Mouse (Mus musculus) embryonic facial prominence, embryonic 11.5 days (tissue): Measurements from ENCODE around the gene Rnf103. TPM values are rescaled to one million over a fixed set of nuclear protein-coding genes. Genes with fewer than 3 reads are reported as not detected.
"Not testable (repeated sequence)": the region's sequence is repeated elsewhere in the genome, so short reads cannot be mapped to it uniquely, and the experiment has no call there.

Source experiments
- ATAC-seq: fragments of 200-750 bp; cut with Nextera tagmentation; replicated peaks from 2 replicates; pipeline ENCODE4 v1.8.0; 2017; ENCODE audit warnings: low read depth; ENCODE audit not compliant: insufficient number of reproducible peaks, low FRiP score, low TSS enrichment
- DNase-seq: peaks from one replicate; pipeline ENCODE4 v3.0.0-alpha.2; 2015; ENCODE audit warnings: low spot score
- H3K27ac ChIP-seq: fragments of 300-500 bp; sonication (generic); replicated peaks from 2 replicates; pipeline ENCODE4 v1.5.1; 2014; ENCODE audit warnings: mild to moderate bottlenecking, low read depth, low read length, control low read depth
- H3K27me3 ChIP-seq: fragments of 300-500 bp; sonication (generic); 2 replicates; pipeline ENCODE4 v1.6.1; 2014; ENCODE audit warnings: mild to moderate bottlenecking, low read length, moderate library complexity, mixed read lengths; ENCODE audit not compliant: control insufficient read depth, insufficient read depth
- H3K36me3 ChIP-seq: fragments of 300-500 bp; sonication (generic); replicated peaks from 2 replicates; pipeline ENCODE4 v1.6.1; 2014; ENCODE audit warnings: low read depth, mild to moderate bottlenecking, low read length, moderate library complexity, mixed read lengths; ENCODE audit not compliant: control insufficient read depth, insufficient read depth
- H3K4me1 ChIP-seq: fragments of 300-500 bp; sonication (generic); 2 replicates; pipeline ENCODE4 v1.6.1; 2014; ENCODE audit warnings: low read length, mixed read lengths; ENCODE audit not compliant: control insufficient read depth, insufficient read depth
- H3K4me2 ChIP-seq: fragments of 300-500 bp; sonication (generic); 2 replicates; pipeline ENCODE4 v1.6.1; 2014; ENCODE audit warnings: low read depth, mild to moderate bottlenecking, control low read depth, low read length, moderate library complexity
- H3K4me3 ChIP-seq: fragments of 300-500 bp; sonication (generic); 2 replicates; pipeline ENCODE4 v1.5.1; 2014; ENCODE audit warnings: low read depth, low read length, control low read depth
- H3K9ac ChIP-seq: fragments of 300-500 bp; sonication (generic); replicated peaks from 2 replicates; pipeline ENCODE4 v1.6.1; 2014; ENCODE audit warnings: mild to moderate bottlenecking, control low read depth, low read length
- H3K9me3 ChIP-seq: fragments of 300-500 bp; sonication (generic); replicated peaks from 2 replicates; pipeline ENCODE4 v1.6.1; 2016; ENCODE audit warnings: mild to moderate bottlenecking, low read length, inconsistent platforms, mixed read lengths; ENCODE audit not compliant: control insufficient read depth
- WGBS: fragments of 180-500 bp; shearing (Covaris S2); extraction: QIAGEN DNeasy Blood & Tissue Kit; methylation state at CpG from one replicate; pipeline ENCODE4 v1.1.7; 2014; 5-methylcytosine and 5-hydroxymethylcytosine counted together
- polyA plus RNA-seq: library from polyadenylated mRNA; unstranded; fragments of >200 nt; fragmentation: Nextera tagmentation; extraction: Ambion mirVana; gene quantifications from 2 replicates; pipeline ENCODE4 v1.2.1, GENCODE M21; 2014

Rnf103 gene
- polyA plus RNA-seq, 1 experiment from 2014 or later = 19.1 TPM

DNA sequence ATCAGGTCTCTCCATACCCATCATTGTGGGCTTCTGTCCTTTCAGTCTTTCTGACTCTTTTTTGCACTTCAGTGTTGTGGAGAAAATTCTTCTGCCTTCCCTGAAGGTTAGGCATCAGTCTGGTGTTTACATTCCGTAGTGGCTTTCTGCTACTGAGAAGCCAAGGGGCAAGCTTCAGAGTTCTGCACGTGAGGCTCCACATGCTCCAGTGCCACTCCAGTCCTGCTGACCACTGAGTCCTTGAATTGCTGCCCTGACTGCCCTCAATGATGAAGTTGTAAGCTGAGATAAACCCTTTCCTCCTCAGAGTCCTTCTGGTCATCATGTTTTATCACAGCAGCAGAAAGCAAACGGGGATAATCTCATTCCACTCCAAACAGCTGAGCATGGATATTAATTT, 24.4 kb upstream of the Rnf103 start:
- Histone ChIP-seq H3K9ac (no peak overlapping the region), H3K4me2 (no peak overlapping the region), H3K9me3 (no peaks in the 10 kb centered on the region), H3K27ac (no peak overlapping the region), H3K27me3 (no peaks in the 10 kb centered on the region), H3K4me1 (no peaks in the 10 kb centered on the region), H3K4me3 (no peak overlapping the region), H3K36me3 (no peaks in the 10 kb centered on the region)
- WGBS = 63% methylated on average over 3 of the region's 3 CpGs
- DNase-seq (no peak), ATAC-seq (no peak)

DNA sequence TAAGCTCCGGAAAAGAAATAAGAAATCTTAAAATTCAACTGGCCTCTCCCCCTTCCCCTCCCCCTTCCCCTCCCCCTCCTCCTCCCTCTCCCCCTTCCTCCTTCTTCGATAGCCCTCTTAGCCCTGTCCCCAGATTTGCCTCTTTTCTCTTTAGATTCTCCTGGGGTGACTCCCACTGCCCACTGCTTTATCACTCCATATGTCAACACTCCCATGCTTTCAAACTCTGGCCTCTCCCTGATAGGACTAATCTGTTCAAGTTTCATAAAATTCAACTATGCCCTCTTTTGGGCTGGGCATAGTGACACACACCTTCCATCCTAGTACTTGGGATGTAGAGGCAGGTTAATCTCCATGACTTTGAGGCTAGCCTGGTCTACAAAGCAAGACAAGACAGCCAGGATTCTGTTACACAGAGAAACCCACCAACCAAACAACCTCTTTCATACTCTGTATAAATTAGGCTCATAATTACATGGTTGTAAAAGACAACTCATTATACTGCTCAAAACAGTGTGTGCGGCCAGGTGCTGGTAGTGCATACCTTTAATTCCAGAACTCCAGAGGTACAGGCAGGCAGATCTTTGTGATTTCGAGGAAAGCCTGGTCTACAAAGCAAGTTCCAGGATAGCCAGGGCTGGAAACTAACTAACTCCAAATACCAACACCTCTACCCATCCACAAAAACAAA, 21.7 kb upstream of the Rnf103 start:
- Histone ChIP-seq H3K36me3 (no peaks in the 10 kb centered on the region), H3K4me2 (no peak overlapping the region), H3K27me3 (no peaks in the 10 kb centered on the region)

DNA sequence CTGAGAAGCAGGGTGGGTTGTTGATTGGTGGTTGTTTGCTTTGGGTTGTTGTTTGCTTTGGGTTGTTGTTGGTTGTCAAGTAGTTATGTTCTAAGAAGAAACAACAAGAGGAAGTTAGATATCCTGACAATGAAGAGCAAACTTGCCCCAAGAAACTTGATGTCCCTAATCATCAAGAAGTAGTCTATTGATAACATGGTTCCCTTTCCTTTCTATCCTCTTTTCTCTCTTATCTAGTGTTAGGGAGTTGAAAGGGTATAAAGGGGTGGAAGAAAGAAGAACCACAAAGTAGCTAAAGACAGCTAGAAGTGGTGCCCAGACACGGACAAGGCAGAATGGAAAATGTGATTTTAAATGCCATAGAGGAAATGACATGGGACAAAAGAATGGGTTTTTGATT, 20.9 kb upstream of the Rnf103 start:
- no peak overlapping the region for H3K4me2 ChIP-seq
- H3K27me3 ChIP-seq = no peaks in the 10 kb centered on the region
- ATAC-seq (no peak), DNase-seq (no peak)
- no peaks in the 10 kb centered on the region for H3K36me3 ChIP-seq
- no peak overlapping the region for H3K9ac ChIP-seq
- H3K4me3 ChIP-seq = no peak overlapping the region
- H3K4me1 ChIP-seq = no peaks in the 10 kb centered on the region
- H3K27ac ChIP-seq = no peak overlapping the region
- H3K9me3 ChIP-seq = no peaks in the 10 kb centered on the region
- 70% methylated on average over 1 of the region's 1 CpGs for WGBS

More for the DNA sequence above, 21.7 kb upstream of the Rnf103 start:
- WGBS = 84% methylated on average over 4 of the region's 4 CpGs
- H3K4me1 ChIP-seq = no peaks in the 10 kb centered on the region
- DNase-seq (no peak), ATAC-seq (no peak)
- H3K4me3 ChIP-seq = no peak overlapping the region
- H3K9me3 ChIP-seq = no peaks in the 10 kb centered on the region
- H3K9ac ChIP-seq = no peak overlapping the region
- H3K27ac ChIP-seq = no peak overlapping the region

DNA sequence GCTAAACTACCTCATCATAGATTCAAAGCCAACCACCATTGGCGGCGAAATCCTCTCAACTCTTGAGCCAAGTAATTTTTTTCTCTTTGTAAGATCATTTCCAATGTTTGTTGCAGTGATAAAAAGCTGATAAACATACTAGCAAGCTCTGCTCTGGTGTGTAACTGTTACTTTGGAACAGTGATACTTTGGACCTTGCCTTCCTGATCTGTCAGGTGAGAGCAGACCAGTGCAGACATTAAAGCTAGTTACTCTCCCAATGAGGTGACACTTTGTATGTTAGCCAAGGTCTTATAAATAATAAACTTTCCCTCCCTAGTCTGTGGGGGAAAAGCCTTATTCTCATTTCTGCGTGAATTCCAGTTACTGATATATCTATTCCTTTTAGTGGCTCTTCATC, 18.1 kb upstream of the Rnf103 start:
- Histone ChIP-seq H3K27me3 (no peaks in the 10 kb centered on the region), H3K36me3 (no peaks in the 10 kb centered on the region), H3K27ac (no peak overlapping the region), H3K4me3 (no peak overlapping the region), H3K9me3 (no peaks in the 10 kb centered on the region), H3K4me2 (no peak overlapping the region), H3K9ac (no peak overlapping the region), H3K4me1 (no peaks in the 10 kb centered on the region)
- WGBS = 86% methylated on average over 3 of the region's 3 CpGs
- DNase-seq (no peak), ATAC-seq (no peak)

DNA sequence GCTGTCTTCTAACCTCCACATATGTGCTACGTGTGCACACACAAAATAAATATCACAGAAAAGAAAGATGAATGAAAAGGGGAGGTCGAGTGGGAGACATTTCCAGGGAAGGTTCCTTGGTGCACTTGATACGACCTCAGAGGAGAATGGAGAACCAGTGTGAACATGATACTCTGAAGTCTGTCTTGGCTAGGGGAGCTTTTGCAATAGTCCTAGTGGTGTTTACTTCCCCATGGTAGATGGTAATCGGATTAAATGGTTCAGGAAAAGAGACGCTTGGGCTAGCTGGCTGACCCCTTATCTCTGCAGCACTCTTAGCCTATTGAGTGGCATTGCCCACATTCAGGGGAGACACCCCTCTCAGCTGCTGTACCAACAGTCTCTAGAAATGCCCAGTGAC, 16.9 kb upstream of the Rnf103 start:
- DNase-seq = no peak
- Histone ChIP-seq H3K4me3 (no peak overlapping the region), H3K27ac (no peak overlapping the region), H3K4me2 (no peak overlapping the region), H3K4me1 (no peaks in the 10 kb centered on the region), H3K9ac (no peak overlapping the region), H3K27me3 (no peaks in the 10 kb centered on the region), H3K36me3 (no peaks in the 10 kb centered on the region), H3K9me3 (no peaks in the 10 kb centered on the region)
- no peak for ATAC-seq
- 74% methylated on average over 5 of the region's 5 CpGs for WGBS

DNA sequence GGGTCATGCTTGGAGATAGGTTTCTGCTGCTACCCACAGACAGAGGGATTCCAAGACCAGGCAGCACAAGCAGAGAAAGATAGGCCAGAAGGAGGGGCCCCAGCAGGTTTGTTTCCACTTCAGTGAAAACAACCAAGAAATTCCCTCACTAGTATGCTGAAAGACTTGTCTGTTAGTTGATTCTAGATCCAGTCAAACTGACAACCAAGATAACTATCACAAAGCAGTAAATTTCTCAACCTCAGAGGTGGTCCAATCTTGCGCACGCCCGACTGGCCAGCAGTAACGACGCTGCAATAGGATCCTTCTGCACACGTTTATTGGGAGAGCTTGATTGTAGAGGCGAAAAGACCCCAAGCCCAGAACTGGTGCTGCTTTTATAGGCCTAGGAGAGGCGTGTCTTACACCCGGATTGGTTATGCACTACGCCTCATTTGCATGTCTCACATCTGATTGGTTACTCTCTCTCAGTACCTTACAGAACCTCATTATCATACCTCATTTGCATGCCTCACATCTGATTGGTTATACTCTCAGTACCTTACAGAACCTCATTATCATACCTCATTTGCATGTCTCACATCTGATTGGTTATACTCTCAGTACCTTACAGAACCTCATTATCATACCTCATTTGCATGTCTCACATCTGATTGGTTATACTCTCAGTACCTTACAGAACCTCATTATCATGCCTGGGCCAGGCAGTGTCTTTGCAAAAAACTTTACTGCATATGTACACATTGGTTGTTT, 14.7 kb upstream of the Rnf103 start:
- not testable (repeated sequence) for H3K9me3 ChIP-seq, H3K4me3 ChIP-seq, H3K4me1 ChIP-seq, H3K9ac ChIP-seq, H3K36me3 ChIP-seq, H3K4me2 ChIP-seq, ATAC-seq, DNase-seq, H3K27ac ChIP-seq, H3K27me3 ChIP-seq
- 94% methylated on average over 10 of the region's 10 CpGs for WGBS

DNA sequence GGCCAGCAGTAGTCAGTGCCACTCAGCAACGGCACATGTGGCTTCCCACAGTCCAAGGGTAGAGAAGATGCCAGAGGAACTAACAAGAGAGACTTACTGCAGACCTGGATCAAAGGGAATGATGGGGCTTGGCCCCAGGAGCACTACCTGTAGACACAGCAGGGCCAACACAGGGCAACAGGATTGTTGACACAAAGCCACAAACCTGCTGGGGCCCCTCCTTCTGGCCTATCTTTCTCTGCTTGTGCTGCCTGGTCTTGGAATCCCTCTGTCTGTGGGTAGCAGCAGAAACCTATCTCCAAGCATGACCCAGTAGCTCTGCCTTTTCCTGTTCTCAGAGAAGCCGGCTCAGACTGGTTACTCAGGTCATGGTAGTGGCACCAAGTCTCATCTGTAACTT, 14.1 kb upstream of the Rnf103 start:
- not testable (repeated sequence) for ATAC-seq, H3K4me2 ChIP-seq, H3K27ac ChIP-seq, H3K9me3 ChIP-seq, DNase-seq, H3K4me3 ChIP-seq, H3K27me3 ChIP-seq, H3K36me3 ChIP-seq, H3K9ac ChIP-seq, H3K4me1 ChIP-seq
- WGBS = 98% methylated on average over 2 of the region's 2 CpGs

DNA sequence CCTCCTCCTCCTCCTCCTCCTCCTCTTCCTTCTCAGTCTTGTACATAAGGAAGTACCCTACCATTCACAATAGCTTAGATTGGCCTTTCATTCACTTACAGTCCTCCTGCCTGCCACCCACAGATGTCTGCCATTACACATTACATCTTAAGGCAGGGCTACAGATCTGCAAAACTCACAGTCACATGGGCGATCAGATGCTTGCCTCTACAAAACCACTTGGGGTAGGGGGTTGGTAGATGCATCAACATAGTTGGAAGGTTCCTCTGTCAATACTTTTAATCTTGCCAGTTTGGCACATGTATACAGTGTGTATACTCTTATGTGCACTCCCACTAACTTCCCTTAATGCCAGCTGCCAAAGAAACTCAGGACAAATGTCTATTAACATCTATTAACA, 13.6 kb upstream of the Rnf103 start:
- Histone ChIP-seq H3K27me3 (no peaks in the 10 kb centered on the region), H3K4me1 (no peaks in the 10 kb centered on the region), H3K9ac (no peak overlapping the region), H3K4me2 (no peak overlapping the region), H3K36me3 (no peaks in the 10 kb centered on the region), H3K27ac (no peak overlapping the region), H3K4me3 (no peak overlapping the region), H3K9me3 (no peaks in the 10 kb centered on the region)
- WGBS = 86% methylated on average over 1 of the region's 1 CpGs
- DNase-seq = no peak
- no peak for ATAC-seq
